ENCODE assay signal across 8 mouse cellular contexts in the genomic region with DNA sequence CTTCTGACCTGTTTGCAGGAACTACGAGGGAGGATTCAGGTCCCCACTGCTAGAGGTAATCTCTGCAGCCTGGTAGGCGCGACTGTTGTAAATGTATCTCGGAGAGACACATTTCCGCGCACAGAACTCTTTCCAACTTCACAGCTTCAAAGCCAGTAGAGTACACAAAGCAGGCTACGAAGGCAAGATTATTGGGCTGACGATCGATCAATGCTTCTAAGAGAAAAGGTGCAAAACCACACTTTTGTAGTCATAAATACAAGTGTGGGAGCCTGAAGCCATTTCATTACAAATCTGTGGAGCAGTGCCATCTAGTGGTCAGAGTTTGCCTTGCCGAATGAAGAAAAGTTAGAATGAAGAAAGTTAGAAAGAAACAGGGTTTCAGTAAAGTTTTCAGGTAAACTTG.
DNase-seq lines count a peak whose midpoint lies in the region; ATAC-seq lines count a peak whose summit lies in the region.

No protein-coding gene starts in this region.

- peak; percentile 62 for ATAC-seq in megakaryocyte-erythroid progenitor cell, adult 5-6 weeks (replicated peaks; ENCODE audit: low FRiP score, low TSS enrichment, poor library complexity, severe bottlenecking)

- intact Hi-C loops in left cerebral cortex, postnatal 36 days (cut with DNase I) = loop anchor here (5.0 to 10.0 kb wide), 4 partner anchors 155 to 310 kb away; no protein-coding TSS in a partner anchor

- DNase-seq in right cerebral cortex, adult 18-20 months = peak; percentile 35
- no peak for DNase-seq in right cerebral cortex, postnatal 36 days (ENCODE audit: low spot score in 2 of 2)
- DNase-seq in cerebellum, postnatal 10 days = peak; percentile 76 to 83
- DNase-seq in frontal cortex, postnatal 36 days (ENCODE audit: low spot score in 2 of 2) = peak; percentile 63 to 75
- DNase-seq in induced T-regulatory cell, adult 2 months (ENCODE audit: low read depth) = peak; percentile 74
- peak; percentile 37 to 57 for DNase-seq in left cerebral cortex, postnatal 36 days (ENCODE audit: low spot score in 2 of 2)
- DNase-seq in right cerebral cortex, postnatal 25 days = peak; percentile 22

Comparison
In these comparisons a context has a peak if more than half of its experiments do, and no peak if none do; other contexts are left out.
1. DNase-seq: peak in right cerebral cortex, adult 18-20 months (single experiment), cerebellum, postnatal 10 days (2 of 2), frontal cortex, postnatal 36 days (2 of 2), induced T-regulatory cell, adult 2 months (single experiment), left cerebral cortex, postnatal 36 days (2 of 2) and right cerebral cortex, postnatal 25 days (single experiment); none in right cerebral cortex, postnatal 36 days (0 of 2).